Mouse (Mus musculus): ENCODE results near the gene Abhd2.

- TF ChIP-seq GATA1 (IDR thresholded peaks at IDR 0.05; ENCODE audit: low read length) (no peak), TAL1 (IDR thresholded peaks at IDR 0.05; ENCODE audit: low read length) (no peak)
Measured at GRCm38 (mm10) chr7:79256716-79257115, 16.3 kb upstream of the Abhd2 start.

All from erythroblast, embryonic 14.5 days (primary cell).